Mouse (Mus musculus) olfactory bulb, adult 2 months (tissue): Measurements from ENCODE around the gene Gm21860.
"Not testable (repeated sequence)": the region's sequence is repeated elsewhere in the genome, so short reads cannot be mapped to it uniquely, and the experiment has no call there.

Source experiments
- CTCF ChIP-seq: fragments of 200-500 bp; IDR thresholded peaks from 2 replicates; pipeline ENCODE4 v1.5.1; 2012; ENCODE audit warnings: low read depth, mild to moderate bottlenecking, low read length, moderate library complexity; ENCODE audit not compliant: insufficient read depth
- POLR2A ChIP-seq: fragments of 200-500 bp; IDR thresholded peaks from 2 replicates; pipeline ENCODE4 v1.6.1; 2012; ENCODE audit warnings: mild to moderate bottlenecking, low read depth, low read length, moderate library complexity; ENCODE audit not compliant: insufficient read depth

DNA sequence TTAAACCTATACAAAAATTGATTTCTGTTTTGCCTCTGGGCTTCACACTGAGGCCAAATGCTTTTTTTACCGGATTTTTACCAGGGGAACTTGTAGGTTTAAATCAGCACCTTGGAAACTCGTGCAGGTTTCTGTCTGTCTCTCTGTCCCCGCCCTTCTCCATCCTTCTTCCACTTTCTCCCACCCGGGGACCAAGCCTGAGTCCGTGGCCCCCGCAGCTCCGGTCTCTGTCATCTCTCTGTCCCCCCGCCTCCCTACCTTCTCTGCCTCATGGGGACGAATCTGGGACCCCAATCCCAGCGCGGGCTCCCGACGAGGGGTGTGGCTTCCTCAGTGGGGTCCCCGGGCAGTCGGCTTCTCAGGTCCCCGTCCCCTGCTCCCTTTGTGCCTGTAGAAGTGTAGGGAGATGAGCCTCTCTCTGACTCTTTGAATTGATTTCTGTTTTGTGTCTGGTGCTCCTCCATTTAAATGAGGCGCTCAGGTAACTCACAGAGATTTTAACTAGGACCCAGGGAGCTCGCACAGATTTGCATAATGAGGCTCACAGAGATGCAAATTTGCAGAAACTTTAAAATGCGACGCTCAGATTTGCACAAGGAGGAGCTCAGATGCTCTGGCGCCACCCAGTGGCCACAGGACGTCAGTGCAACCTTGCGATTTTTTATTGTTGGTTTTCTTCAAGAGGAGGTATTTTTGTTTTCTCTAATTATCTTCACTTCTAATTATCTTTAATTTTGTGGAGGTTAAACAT lies 28.7 kb downstream of the Gm21860 start:
- TF ChIP-seq POLR2A, CTCF: not testable (repeated sequence)
